Mouse (Mus musculus) neural tube, embryonic 14.5 days (tissue): ENCODE results near the gene Fgfr2. TPM values are rescaled to one million over a fixed set of nuclear protein-coding genes. Genes with fewer than 3 reads are reported as not detected.

Experiments used
- ATAC-seq: fragments of 200-750 bp; cut with Nextera tagmentation; 2 replicates; pipeline ENCODE4 v1.8.0; 2017; ENCODE audit warnings: low read depth, mild to moderate bottlenecking, moderate TSS enrichment, moderate library complexity
- H3K27ac ChIP-seq: fragments of 300-500 bp; sonication (generic); 2 replicates; pipeline ENCODE4 v1.5.1; 2014; ENCODE audit warnings: low read depth, mild to moderate bottlenecking, control low read depth, low read length, moderate library complexity, mixed read lengths
- H3K27me3 ChIP-seq: fragments of 300-500 bp; sonication (generic); 2 replicates; pipeline ENCODE4 v1.6.1; 2014; ENCODE audit warnings: low read length; ENCODE audit not compliant: control insufficient read depth, insufficient read depth
- H3K36me3 ChIP-seq: fragments of 300-500 bp; sonication (generic); 2 replicates; pipeline ENCODE4 v1.6.1; 2014; ENCODE audit warnings: low read length, mixed read lengths; ENCODE audit not compliant: control insufficient read depth, insufficient read depth
- H3K4me1 ChIP-seq: fragments of 300-500 bp; sonication (generic); 2 replicates; pipeline ENCODE4 v1.6.1; 2014; ENCODE audit warnings: low read length; ENCODE audit not compliant: control insufficient read depth, insufficient read depth
- H3K4me2 ChIP-seq: fragments of 300-500 bp; sonication (generic); 2 replicates; pipeline ENCODE4 v1.6.1; 2014; ENCODE audit warnings: mild to moderate bottlenecking, low read depth, low read length, control low read depth
- H3K4me3 ChIP-seq: fragments of 300-500 bp; sonication (generic); 2 replicates; pipeline ENCODE4 v1.5.1; 2014; ENCODE audit warnings: low read depth, low read length, control low read depth, mixed read lengths
- H3K9ac ChIP-seq: fragments of 300-500 bp; sonication (generic); replicated peaks from 2 replicates; pipeline ENCODE4 v1.6.1; 2014; ENCODE audit warnings: low read depth, mild to moderate bottlenecking, control low read depth, low read length, mixed read lengths
- H3K9me3 ChIP-seq: fragments of 300-500 bp; sonication (generic); 2 replicates; pipeline ENCODE4 v1.6.1; 2016; ENCODE audit warnings: low read length; ENCODE audit not compliant: control insufficient read depth
- WGBS: fragments of 180-500 bp; shearing (Covaris S2); extraction: QIAGEN DNeasy Blood & Tissue Kit; methylation state at CpG from one replicate; pipeline ENCODE4 v1.1.7; 2014; 5-methylcytosine and 5-hydroxymethylcytosine counted together
- polyA plus RNA-seq: library from polyadenylated mRNA; unstranded; fragments of >200 nt; fragmentation: Nextera tagmentation; extraction: Ambion mirVana; gene quantifications from 2 replicates; pipeline ENCODE4 v1.2.1, GENCODE M21; 2014

Fgfr2 gene
- polyA plus RNA-seq, 1 experiment from 2014 or later: 28.1 TPM

DNA sequence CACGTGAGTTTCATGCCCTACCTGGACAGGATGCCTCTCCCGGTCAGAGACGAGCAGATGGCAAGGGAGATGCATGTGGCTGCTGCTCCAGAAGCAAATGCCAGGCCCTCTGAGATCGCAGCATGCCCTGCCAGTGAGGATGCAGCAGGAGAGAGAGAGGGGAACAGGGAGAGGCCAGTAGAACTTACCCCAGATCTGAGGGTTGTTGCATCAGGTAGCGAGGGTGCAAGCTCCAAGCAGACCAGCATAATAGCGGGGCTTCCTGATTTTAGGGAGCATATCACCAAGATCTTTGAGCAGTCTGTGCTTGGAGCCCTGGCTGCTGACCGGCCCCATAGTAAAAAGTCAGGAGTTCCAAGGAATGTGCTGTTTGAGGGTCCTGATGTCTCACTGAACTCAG is 2497.8 kb downstream of the Fgfr2 start:
- Histone ChIP-seq H3K9me3 (no peaks in the 10 kb centered on the region), H3K36me3 (no peaks in the 10 kb centered on the region), H3K4me2 (no peak overlapping the region), H3K27ac (no peak overlapping the region), H3K4me3 (no peak overlapping the region), H3K4me1 (no peaks in the 10 kb centered on the region), H3K9ac (no peak overlapping the region), H3K27me3 (no peaks in the 10 kb centered on the region)
- no peak for ATAC-seq
- WGBS: 84% methylated on average over 7 of the region's 7 CpGs

DNA sequence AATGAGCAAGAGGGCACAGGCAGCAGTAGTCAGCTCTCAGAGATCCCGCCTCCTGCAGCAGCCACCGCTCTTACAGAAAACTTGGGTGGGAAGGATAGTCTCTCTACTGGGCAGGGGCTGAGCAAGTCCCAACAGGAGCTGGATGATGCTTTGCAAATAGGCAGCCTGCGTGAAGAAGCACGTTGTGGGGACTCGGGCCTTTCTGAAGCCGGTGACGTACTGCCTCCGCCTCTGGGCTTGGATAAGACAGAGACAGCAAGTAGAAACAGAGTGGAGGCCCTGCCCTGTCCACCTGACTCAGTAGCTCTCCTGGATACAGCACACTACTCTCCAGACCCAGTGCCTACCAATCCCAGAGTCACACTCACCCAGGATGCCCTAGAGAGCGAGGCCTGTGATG is 2498.9 kb downstream of the Fgfr2 start:
- H3K9ac ChIP-seq: no peak overlapping the region
- H3K4me3 ChIP-seq: no peak overlapping the region
- H3K4me1 ChIP-seq: no peaks in the 10 kb centered on the region
- ATAC-seq: no peak
- no peaks in the 10 kb centered on the region for H3K36me3 ChIP-seq
- 92% methylated on average over 9 of the region's 9 CpGs for WGBS
- no peak overlapping the region for H3K27ac ChIP-seq
- H3K4me2 ChIP-seq: no peak overlapping the region
- H3K27me3 ChIP-seq: no peaks in the 10 kb centered on the region
- no peaks in the 10 kb centered on the region for H3K9me3 ChIP-seq

DNA sequence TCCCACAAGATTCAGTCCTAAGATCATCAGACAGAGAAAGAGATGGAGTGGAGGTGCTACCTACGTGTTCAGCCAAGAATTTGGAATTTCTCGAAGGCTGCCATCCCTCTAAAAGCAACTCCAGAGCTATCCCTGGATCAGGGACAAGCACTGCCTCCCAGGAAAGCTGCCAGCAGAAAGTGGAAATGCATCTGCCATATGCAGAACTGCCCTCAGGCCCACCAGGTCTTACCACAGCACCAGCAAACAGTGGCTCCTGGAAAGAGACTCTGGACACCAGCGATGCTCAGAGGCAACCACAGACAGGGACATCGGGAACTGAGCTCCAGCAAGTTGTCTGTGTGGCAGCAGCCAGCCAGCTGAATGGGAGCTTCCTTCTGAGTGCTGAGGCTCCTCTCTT is 2500.8 kb downstream of the Fgfr2 start:
- no peaks in the 10 kb centered on the region for H3K36me3 ChIP-seq
- 89% methylated on average over 4 of the region's 4 CpGs for WGBS
- no peak for ATAC-seq

DNA sequence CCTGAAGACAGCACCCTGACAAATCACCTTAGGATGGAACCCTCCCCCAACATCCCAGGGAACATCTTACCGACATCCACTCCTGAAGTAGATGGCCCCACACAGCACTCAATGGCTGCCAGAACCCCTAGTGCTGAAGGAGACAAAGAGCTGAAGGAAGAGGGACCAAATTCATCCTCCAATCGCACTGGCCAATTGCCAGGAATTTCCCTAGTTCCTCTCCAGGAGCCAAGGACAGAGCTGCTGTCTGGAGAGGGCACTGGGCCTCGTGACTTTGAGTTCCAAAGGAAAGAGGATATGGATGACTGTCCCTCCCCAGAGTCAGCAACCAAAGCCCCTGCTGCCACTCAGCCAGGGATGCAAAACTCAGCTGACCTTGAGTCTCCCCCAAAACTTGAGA is 2501.2 kb downstream of the Fgfr2 start:
- H3K27ac ChIP-seq: no peak overlapping the region
- 60% methylated on average over 3 of the region's 3 CpGs for WGBS
- no peak for ATAC-seq

More for the DNA sequence above, 2500.8 kb downstream of the Fgfr2 start:
- Histone ChIP-seq H3K4me3 (no peak overlapping the region), H3K9me3 (no peaks in the 10 kb centered on the region), H3K4me2 (no peak overlapping the region), H3K27me3 (no peaks in the 10 kb centered on the region), H3K27ac (no peak overlapping the region), H3K4me1 (no peaks in the 10 kb centered on the region), H3K9ac (no peak overlapping the region)

DNA sequence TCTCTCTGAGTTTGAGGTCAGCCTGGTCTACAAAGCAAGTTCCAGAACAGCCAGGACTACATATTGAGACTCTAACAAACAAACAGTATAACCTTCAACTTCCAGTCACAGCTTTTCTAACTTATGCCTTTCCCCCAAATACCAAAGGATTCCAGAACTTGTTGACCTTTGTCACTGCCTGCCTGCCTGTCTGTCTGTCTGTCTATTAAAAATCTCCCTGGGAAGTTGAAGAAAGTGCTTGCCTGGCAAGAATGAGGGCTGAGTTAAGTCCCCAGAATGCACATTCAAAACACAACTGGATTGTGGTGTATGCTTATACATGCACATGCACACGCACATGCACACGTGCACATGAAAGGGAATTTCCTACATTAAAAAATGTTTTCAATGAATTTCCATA is 2502.1 kb downstream of the Fgfr2 start:
- ATAC-seq: no peak
- H3K4me1 ChIP-seq: no peaks in the 10 kb centered on the region
- no peak overlapping the region for H3K9ac ChIP-seq
- no peaks in the 10 kb centered on the region for H3K36me3 ChIP-seq
- H3K4me3 ChIP-seq: no peak overlapping the region
- no peaks in the 10 kb centered on the region for H3K9me3 ChIP-seq
- no peak overlapping the region for H3K4me2 ChIP-seq
- H3K27ac ChIP-seq: no peak overlapping the region
- 89% methylated on average over 2 of the region's 2 CpGs for WGBS
- no peaks in the 10 kb centered on the region for H3K27me3 ChIP-seq

More for the DNA sequence above, 2501.2 kb downstream of the Fgfr2 start:
- no peaks in the 10 kb centered on the region for H3K4me1 ChIP-seq
- no peaks in the 10 kb centered on the region for H3K9me3 ChIP-seq
- no peak overlapping the region for H3K4me3 ChIP-seq
- H3K9ac ChIP-seq: no peak overlapping the region
- H3K27me3 ChIP-seq: no peaks in the 10 kb centered on the region
- no peaks in the 10 kb centered on the region for H3K36me3 ChIP-seq
- H3K4me2 ChIP-seq: no peak overlapping the region

DNA sequence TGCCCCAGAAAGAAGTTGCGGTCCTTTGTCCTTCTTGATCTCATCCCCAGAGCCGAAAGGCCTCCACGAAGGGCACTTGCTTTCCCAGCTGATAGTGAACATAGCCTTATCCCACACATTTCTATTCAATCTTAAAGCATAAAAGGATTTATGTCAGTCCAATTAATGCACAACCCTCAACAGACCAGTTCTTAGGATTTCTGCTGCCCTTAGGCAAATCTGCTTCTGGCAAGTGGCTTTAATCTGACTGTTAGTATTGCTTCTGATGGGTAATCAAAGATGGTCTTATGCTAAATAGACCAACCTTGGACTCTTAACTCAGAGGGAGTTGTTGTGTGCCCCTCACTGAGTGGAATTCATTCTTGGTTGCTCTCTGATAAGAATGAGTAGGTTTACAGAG is 2505.6 kb downstream of the Fgfr2 start:
- Histone ChIP-seq H3K4me2 (no peak overlapping the region), H3K9me3 (no peaks in the 10 kb centered on the region), H3K27me3 (no peaks in the 10 kb centered on the region), H3K4me1 (no peaks in the 10 kb centered on the region), H3K36me3 (no peaks in the 10 kb centered on the region), H3K4me3 (no peak overlapping the region), H3K27ac (no peak overlapping the region), H3K9ac (no peak overlapping the region)
- 95% methylated on average over 3 of the region's 3 CpGs for WGBS
- ATAC-seq: no peak

DNA sequence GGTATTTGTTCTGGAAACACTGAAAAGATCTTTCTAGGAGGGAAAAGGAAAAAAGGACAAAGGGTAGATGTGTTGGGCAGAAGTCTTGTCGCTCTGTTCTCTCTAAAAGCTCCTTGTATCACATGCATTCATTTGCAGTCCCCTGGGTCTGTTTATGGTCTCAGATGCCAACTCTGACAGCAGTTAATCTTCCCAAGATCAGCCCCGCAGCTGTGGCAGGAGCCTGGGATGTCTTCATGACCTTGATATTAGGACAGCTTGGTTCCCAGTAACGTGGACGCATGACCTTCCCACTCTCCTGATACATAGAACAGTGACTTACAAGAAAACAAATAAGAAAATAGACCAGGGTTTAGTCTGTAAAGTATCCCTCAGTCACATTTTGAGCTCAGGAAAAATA is 2509.2 kb downstream of the Fgfr2 start:
- H3K4me1 ChIP-seq: no peaks in the 10 kb centered on the region
- no peak overlapping the region for H3K4me2 ChIP-seq
- WGBS: 29% methylated on average over 4 of the region's 4 CpGs
- H3K36me3 ChIP-seq: no peaks in the 10 kb centered on the region
- ATAC-seq: no peak
- H3K4me3 ChIP-seq: no peak overlapping the region
- H3K9ac ChIP-seq: no peak overlapping the region
- no peak overlapping the region for H3K27ac ChIP-seq
- H3K27me3 ChIP-seq: no peaks in the 10 kb centered on the region
- no peaks in the 10 kb centered on the region for H3K9me3 ChIP-seq

DNA sequence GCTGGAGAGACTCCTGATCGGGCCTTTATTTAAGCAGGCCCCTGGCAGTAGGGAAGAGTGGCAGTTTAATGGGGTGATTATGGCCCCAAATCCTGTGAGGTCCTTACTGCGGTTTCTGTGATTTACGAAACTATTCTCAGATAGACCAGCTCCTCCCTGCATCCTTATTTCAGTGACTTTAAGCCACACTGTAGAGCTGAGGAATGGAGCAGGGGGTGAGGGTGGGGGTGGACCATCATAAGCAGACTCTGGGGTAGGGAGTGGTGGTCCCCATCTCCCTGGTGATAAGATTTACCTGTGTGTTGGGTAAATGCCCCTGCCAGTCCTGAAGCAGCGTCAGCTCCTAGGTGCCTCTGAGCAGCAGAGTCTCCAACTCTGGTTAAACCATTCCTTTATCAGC is 2516.2 kb downstream of the Fgfr2 start:
- Histone ChIP-seq H3K36me3 (no peaks in the 10 kb centered on the region), H3K4me3 (no peak overlapping the region), H3K27me3 (no peaks in the 10 kb centered on the region), H3K9ac (no peak overlapping the region), H3K9me3 (no peaks in the 10 kb centered on the region), H3K4me2 (no peak overlapping the region), H3K4me1 (no peaks in the 10 kb centered on the region), H3K27ac (no peak overlapping the region)
- ATAC-seq: no peak
- 57% methylated on average over 4 of the region's 4 CpGs for WGBS

DNA sequence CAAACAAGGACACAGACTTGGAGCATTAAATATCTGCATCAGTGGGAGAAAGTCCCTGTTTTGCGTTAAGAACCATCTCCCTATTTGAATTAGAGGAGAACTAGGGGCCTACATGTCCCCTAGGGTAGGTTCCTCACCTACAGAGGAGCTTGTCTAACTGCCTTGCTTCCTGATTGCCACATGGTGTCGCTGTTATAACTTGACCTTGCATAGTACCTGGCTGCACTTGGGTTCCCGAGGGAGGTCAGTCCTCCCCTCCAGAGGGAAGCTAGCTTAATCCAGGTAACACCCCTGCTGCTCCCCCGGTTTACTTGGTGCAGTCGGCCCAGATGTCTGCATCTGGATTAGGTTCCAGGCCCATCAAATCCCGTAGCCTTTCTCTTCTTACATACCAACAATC is 2518.0 kb downstream of the Fgfr2 start:
- Histone ChIP-seq H3K4me2 (no peak overlapping the region), H3K27me3 (no peaks in the 10 kb centered on the region), H3K27ac (no peak overlapping the region), H3K4me3 (no peak overlapping the region), H3K9me3 (no peaks in the 10 kb centered on the region), H3K36me3 (no peaks in the 10 kb centered on the region), H3K4me1 (no peaks in the 10 kb centered on the region), H3K9ac (no peak overlapping the region)
- WGBS: 35% methylated on average over 6 of the region's 6 CpGs
- no peak for ATAC-seq

DNA sequence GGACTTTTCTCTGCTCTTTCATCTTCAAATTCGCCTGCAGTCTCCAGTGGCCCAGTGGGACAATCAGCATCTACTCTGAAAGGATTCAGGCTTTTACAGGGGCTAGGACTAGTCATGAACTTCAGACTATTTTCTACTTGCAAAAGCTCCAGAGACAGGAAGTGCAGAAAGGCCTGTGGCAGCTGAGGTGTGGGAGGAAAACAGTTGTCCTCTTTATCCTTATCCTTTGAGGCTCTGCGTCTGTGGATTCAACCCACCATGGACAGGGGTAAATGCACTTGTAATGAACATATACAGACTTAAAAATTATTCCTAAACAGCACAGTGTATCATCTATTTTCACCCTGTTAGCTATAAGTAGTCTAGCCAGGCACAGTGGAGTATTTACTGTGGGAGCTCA is 2518.8 kb downstream of the Fgfr2 start:
- Histone ChIP-seq H3K4me2 (no peak overlapping the region), H3K9me3 (no peaks in the 10 kb centered on the region), H3K27ac (no peak overlapping the region), H3K4me1 (no peaks in the 10 kb centered on the region), H3K4me3 (no peak overlapping the region), H3K27me3 (no peaks in the 10 kb centered on the region), H3K9ac (no peak overlapping the region), H3K36me3 (no peaks in the 10 kb centered on the region)
- ATAC-seq: no peak
- 83% methylated on average over 2 of the region's 2 CpGs for WGBS
